Mouse (Mus musculus) myocyte (in vitro differentiated cells): Measurements from ENCODE around the gene Glyctk.

Source experiments
- E2F4 ChIP-seq: IDR thresholded peaks from one replicate; pipeline ENCODE4 v1.6.1; 2011; ENCODE audit warnings: mild to moderate bottlenecking, control low read depth, moderate library complexity; ENCODE audit not compliant: insufficient read depth
- MAX ChIP-seq: IDR thresholded peaks from one replicate; pipeline ENCODE4 v1.6.1; 2011; ENCODE audit warnings: low read depth, mild to moderate bottlenecking, control low read depth
- POLR2A ChIP-seq: IDR thresholded peaks from one replicate; pipeline ENCODE4 v1.6.1; 2011; ENCODE audit warnings: low read depth, mild to moderate bottlenecking, control low read depth, moderate library complexity; ENCODE audit not compliant: insufficient read length
- USF1 ChIP-seq: IDR thresholded peaks from one replicate; pipeline ENCODE4 v1.6.1; 2011; ENCODE audit warnings: low read depth, mild to moderate bottlenecking, control low read depth, moderate library complexity

DNA sequence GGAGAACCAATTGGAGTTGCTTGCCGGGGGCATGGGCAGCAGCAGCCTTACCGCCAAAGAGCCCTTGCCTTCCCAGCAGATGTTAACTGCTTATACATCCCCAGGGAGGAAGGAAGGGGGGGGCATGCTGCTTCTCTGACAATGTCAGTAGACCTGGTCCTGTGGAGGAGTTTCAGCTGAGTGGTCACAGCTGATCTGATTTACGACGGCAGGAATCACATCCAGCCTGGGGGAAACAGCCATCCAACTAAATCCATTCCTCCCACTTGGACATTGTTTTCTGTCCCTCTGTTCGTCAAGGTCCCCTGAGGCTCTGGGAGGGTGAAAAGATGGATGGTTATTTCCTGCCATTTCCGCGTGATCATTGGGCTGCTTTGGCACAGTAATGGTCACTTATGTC, 53.5 kb downstream of the Glyctk start:
- no peak for TF ChIP-seq E2F4
- TF ChIP-seq MAX, result no peak
- no peak for TF ChIP-seq USF1
- TF ChIP-seq POLR2A, result no peak
